15 mouse cellular contexts compared by ENCODE assay signal in the genomic region with DNA sequence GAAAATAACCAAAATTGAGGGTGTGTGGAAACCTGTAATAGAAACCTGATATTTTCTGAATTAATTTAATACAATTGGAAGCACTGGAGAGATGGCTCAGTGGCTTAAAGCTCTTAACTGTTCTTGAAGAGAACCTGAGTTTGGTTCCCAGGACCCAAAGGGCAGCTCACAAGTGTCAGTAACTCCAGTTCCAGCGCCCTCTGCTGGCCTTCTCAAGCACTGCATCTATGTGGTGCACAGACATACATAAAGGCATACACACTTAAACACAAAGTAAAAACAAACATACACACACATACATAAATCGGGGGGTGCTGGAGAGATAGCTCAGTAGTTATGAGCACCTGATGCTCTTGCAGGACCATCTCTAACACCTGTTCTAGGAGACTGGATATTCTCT. TPM values are rescaled to one million over a fixed set of nuclear protein-coding genes. Genes with fewer than 3 reads are reported as not detected.
DNase-seq lines count a peak whose midpoint lies in the region; ATAC-seq and TF ChIP-seq lines count a peak whose summit lies in the region.
"Had no signal": no experiment of that assay in that cellular context is flagged by ENCODE, and none has a peak within 500 bp of the region (broad histone marks: within the 10 kb centered on the region; RNA-seq: fewer than 3 reads in every experiment).

No protein-coding gene starts in this region.

- no peak overlapping the region for H3K4me3 ChIP-seq in layer of hippocampus, adult 2 months
- H3K4me3 ChIP-seq: forebrain, embryonic 10.5 days; neural tube, embryonic 13.5 days had no signal

- peak; percentile 68 for TF ChIP-seq CTCF in layer of hippocampus, adult 2 months (conservative IDR thresholded peaks at IDR 0.05)

- DNase-seq in CD4-positive, CD25-positive, alpha-beta regulatory T cell, adult 2 months (ENCODE audit: low read depth, low spot score), result peak; percentile 31
- no peak for DNase-seq in layer of hippocampus, adult 2 months (ENCODE audit: low spot score in 2 of 2)
- no peak for DNase-seq in layer of hippocampus, adult 11-12 months (ENCODE audit: low spot score)
- DNase-seq in A20 (ENCODE audit: low read depth, low spot score), result peak; percentile 50
- peak; percentile 38 for DNase-seq in c-Kit-negative CD71-positive TER-119-positive erythroid progenitor cells, embryonic 14.5 days (ENCODE audit: low read depth, low spot score)
- DNase-seq in cerebellum, adult 8-10 months, result no peak
- no peak for DNase-seq in urinary bladder, postnatal 36 days (ENCODE audit: low spot score in 2 of 2)
- DNase-seq: adrenal gland, postnatal 14 days; cerebellum, postnatal 25 days had no signal

- no peak for ATAC-seq in CD4-positive, CD25-positive, alpha-beta regulatory T cell, adult 4 months
- ATAC-seq: inflammation-experienced regulatory T-cells, adult 6 months had no signal

- no peak overlapping the region for H3K27ac ChIP-seq in layer of hippocampus, adult 2 months
- H3K27ac ChIP-seq: forebrain, embryonic 10.5 days; neural tube, embryonic 13.5 days had no signal

RNA-seq across cellular contexts. Expression of a gene that starts 11.5 kb away (rescaled TPM):
- polyA plus RNA-seq in CD4-positive, CD25-positive, alpha-beta regulatory T cell, adult 4 months (2017; shearing (Covaris generic)), result not detected
- 1 to 10 TPM; 5.2 to 6.1 TPM for total RNA-seq in layer of hippocampus, adult 2 months (2021)
- total RNA-seq: adrenal gland, postnatal 14 days; granulocyte monocyte progenitor cell, adult 5-6 weeks; megakaryocyte progenitor cell, adult 5-6 weeks had no signal
- polyA plus RNA-seq: inflammation-experienced regulatory T-cells, adult 6 months had no signal

RNA-seq across cellular contexts. Expression of a gene that starts 40.7 kb away (rescaled TPM):
- polyA plus RNA-seq in CD4-positive, CD25-positive, alpha-beta regulatory T cell, adult 4 months (2017; shearing (Covaris generic)), result 100 to 1,000 TPM in 1 of 2 experiments, 10 to 100 TPM in 1; 76.9 to 116 TPM
- total RNA-seq in layer of hippocampus, adult 2 months (2021), result 100 to 1,000 TPM; 253 to 260 TPM

RNA-seq across cellular contexts. Expression of a gene that starts 54.8 kb away (rescaled TPM):
- polyA plus RNA-seq in CD4-positive, CD25-positive, alpha-beta regulatory T cell, adult 4 months (2017; shearing (Covaris generic)), result not detected
- under 1 TPM; 0.59 to 0.76 TPM for total RNA-seq in layer of hippocampus, adult 2 months (2021)
- polyA plus RNA-seq: inflammation-experienced regulatory T-cells, adult 6 months had no signal

Comparison
In these comparisons a context has a peak if more than half of its experiments do, and no peak if none do; other contexts are left out.
1. DNase-seq: peak in CD4-positive, CD25-positive, alpha-beta regulatory T cell, adult 2 months (single experiment), A20 (single experiment) and c-Kit-negative CD71-positive TER-119-positive erythroid progenitor cells, embryonic 14.5 days (single experiment); none in layer of hippocampus, adult 2 months (0 of 2), layer of hippocampus, adult 11-12 months (single experiment), cerebellum, adult 8-10 months (single experiment) and urinary bladder, postnatal 36 days (0 of 2).